Mouse (Mus musculus): ENCODE measurements around the gene Mrpl45. TPM values are rescaled to one million over a fixed set of nuclear protein-coding genes. Genes with fewer than 3 reads are reported as not detected.
"Not testable (repeated sequence)": the region's sequence is repeated elsewhere in the genome, so short reads cannot be mapped to it uniquely, and the experiment has no call there.

Gene Mrpl45
- 65.7 and 67.0 TPM in 2 replicates for polyA plus RNA-seq (2016; fragmentation: Nextera tagmentation; extraction: Ambion mirVana)

- peak within 1 kb of the TSS; percentile 69 for H3K4me3 ChIP-seq
- H3K9me3 ChIP-seq, result no peaks in the 10 kb centered on the region
- WGBS, result under 1% methylated on average over 50 of the region's 50 CpGs
- 0 out of 2 replicates have a peak, but pooled peaks cover 10% of the 10 kb centered on the region for H3K27me3 ChIP-seq (replicated peaks; ENCODE audit: low read depth, poor library complexity, severe bottlenecking)
- peak; percentile 99 for DNase-seq (ENCODE audit: low spot score)
- H3K36me3 ChIP-seq (replicated peaks), result peaks cover 32% of the 10 kb centered on the region
- peak within 1 kb of the TSS; percentile 87 for H3K27ac ChIP-seq (replicated peaks)
- peaks cover 21% of the 10 kb centered on the region for H3K4me1 ChIP-seq
Observed at GRCm38 (mm10) chr11:97315504-97316503, at the start of gene Mrpl45. Gene Mrpl45 (plus strand): TSS chr11:97315716.

DNA sequence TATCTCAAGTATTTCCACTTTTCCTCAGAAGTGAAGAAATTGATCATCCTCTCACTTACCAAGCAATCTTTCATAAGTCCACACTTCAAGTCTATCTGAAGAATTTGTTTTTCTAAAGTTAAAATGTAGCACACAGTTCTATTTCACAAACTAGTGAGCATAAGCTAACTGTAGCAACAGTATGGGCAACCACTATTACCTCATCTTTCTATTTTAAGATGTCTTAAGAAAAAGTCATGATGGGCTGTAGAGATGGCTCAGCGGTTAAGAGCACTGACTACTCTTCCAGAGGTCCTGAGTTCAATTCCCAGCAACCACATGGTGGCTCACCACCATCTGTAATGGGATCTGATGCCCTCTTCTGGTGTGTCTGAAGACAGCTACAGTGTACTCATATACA lies 49.0 kb upstream of the Mrpl45 start:
- H3K4me3 ChIP-seq; H3K27me3 ChIP-seq (replicated peaks; ENCODE audit: low read depth, poor library complexity, severe bottlenecking); H3K27ac ChIP-seq (replicated peaks); H3K4me1 ChIP-seq; DNase-seq (ENCODE audit: low spot score); H3K9me3 ChIP-seq: not testable (repeated sequence)
- H3K36me3 ChIP-seq (replicated peaks), result peaks cover 56% of the 10 kb centered on the region
- WGBS, result 99% methylated on average over 1 of the region's 1 CpGs

DNA sequence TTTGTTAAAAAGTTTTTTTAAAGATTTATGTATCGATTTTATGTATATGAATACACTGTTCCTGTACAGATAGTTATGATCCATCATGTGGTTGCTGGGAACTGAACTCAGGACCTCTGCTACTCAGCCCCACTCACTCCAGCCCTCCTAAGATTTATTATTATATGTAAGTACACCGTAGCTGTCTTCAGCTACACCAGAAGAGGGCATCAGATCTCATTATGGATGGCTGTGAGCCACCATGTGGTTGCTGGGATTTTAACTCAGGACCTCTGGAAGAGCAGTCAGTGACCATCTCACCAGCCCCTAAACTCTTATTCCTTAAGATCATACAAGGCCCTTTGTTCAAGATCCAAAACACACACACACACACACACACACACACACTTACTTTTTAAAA lies 45.5 kb upstream of the Mrpl45 start:
- H3K27ac ChIP-seq (replicated peaks); DNase-seq (ENCODE audit: low spot score); H3K4me1 ChIP-seq; H3K9me3 ChIP-seq; H3K4me3 ChIP-seq; H3K27me3 ChIP-seq (replicated peaks; ENCODE audit: low read depth, poor library complexity, severe bottlenecking): not testable (repeated sequence)
- peaks cover 39% of the 10 kb centered on the region for H3K36me3 ChIP-seq (replicated peaks)
- 85% methylated on average over 2 of the region's 2 CpGs for WGBS

GRCm38 (mm10) chr11:97272835-97273234 lies 42.7 kb upstream of the Mrpl45 start:
- Histone ChIP-seq H3K36me3 (replicated peaks) (peaks cover 19% of the 10 kb centered on the region), H3K27ac (replicated peaks) (no peak overlapping the region), H3K27me3 (replicated peaks; ENCODE audit: low read depth, poor library complexity, severe bottlenecking) (no peaks in the 10 kb centered on the region), H3K9me3 (peaks cover 4% of the 10 kb centered on the region; the same call in 1 of the 2 replicates), H3K4me3 (no peak overlapping the region), H3K4me1 (peaks cover 1% of the 10 kb centered on the region; the same call in 1 of the 2 replicates)
- WGBS, result 96% methylated on average over 4 of the region's 4 CpGs
- DNase-seq (ENCODE audit: low spot score), result no peak

DNA sequence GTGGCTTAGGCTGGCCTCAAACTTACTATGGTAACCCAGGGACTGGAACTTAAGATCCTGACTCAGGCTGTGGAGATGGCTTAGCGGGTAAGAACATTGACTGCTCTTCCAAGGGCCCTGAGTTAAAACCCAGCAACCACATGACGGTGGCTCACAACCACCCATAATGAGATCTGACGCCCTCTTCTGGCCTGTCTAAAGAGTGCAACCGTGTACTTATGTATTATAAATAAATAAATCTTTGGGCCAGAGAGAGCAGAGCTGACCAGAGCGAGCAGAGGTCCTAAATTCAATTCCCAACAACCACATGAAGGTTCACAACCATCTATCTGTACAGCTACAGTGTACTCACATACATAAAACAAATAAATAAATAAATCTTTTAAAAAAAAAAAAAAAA lies 41.9 kb upstream of the Mrpl45 start:
- Histone ChIP-seq H3K9me3 (peaks cover 4% of the 10 kb centered on the region; the same call in 1 of the 2 replicates), H3K36me3 (replicated peaks) (peaks cover 19% of the 10 kb centered on the region), H3K27ac (replicated peaks) (no peak overlapping the region), H3K4me1 (peaks cover 9% of the 10 kb centered on the region), H3K27me3 (replicated peaks; ENCODE audit: low read depth, poor library complexity, severe bottlenecking) (no peaks in the 10 kb centered on the region), H3K4me3 (no peak overlapping the region)
- WGBS, result 84% methylated on average over 5 of the region's 5 CpGs
- DNase-seq (ENCODE audit: low spot score), result no peak

DNA sequence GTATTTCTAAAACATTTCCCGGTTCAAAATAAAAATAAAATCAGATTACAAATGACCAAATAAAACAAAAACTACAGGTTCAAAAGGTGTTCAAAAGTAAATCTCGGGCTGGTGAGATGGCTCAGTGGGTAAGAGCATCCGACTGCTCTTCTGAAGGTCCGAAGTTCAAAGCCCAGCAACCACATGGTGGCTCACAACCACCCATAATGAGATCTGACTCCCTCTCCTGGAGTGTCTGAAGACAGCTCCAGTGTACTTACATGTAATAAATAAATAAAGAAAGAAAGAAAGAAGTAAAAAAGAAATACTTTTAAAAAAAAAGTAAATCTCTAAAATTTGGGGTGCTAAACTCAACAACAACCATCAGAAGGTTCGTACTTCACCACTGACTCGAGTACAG lies 40.6 kb upstream of the Mrpl45 start:
- Histone ChIP-seq H3K36me3 (replicated peaks) (peaks cover 19% of the 10 kb centered on the region), H3K4me1 (peaks cover 17% of the 10 kb centered on the region)
- WGBS, result 93% methylated on average over 6 of the region's 6 CpGs
- not testable (repeated sequence) for H3K27me3 ChIP-seq (replicated peaks; ENCODE audit: low read depth, poor library complexity, severe bottlenecking); H3K9me3 ChIP-seq; H3K4me3 ChIP-seq; DNase-seq (ENCODE audit: low spot score); H3K27ac ChIP-seq (replicated peaks)

GRCm38 (mm10) chr11:97275349-97275748 lies 40.2 kb upstream of the Mrpl45 start:
- 95% methylated on average over 2 of the region's 2 CpGs for WGBS
- H3K27ac ChIP-seq (replicated peaks), result no peak overlapping the region
- peaks cover 17% of the 10 kb centered on the region for H3K4me1 ChIP-seq
- H3K4me3 ChIP-seq, result no peak overlapping the region
- H3K36me3 ChIP-seq (replicated peaks), result peaks cover 19% of the 10 kb centered on the region
- H3K9me3 ChIP-seq, result peaks cover 4% of the 10 kb centered on the region; the same call in 1 of the 2 replicates
- DNase-seq (ENCODE audit: low spot score), result no peak
- H3K27me3 ChIP-seq (replicated peaks; ENCODE audit: low read depth, poor library complexity, severe bottlenecking), result no peaks in the 10 kb centered on the region

- Histone ChIP-seq H3K27ac (replicated peaks) (no peak overlapping the region), H3K27me3 (replicated peaks; ENCODE audit: low read depth, poor library complexity, severe bottlenecking) (no peaks in the 10 kb centered on the region), H3K4me3 (no peak overlapping the region), H3K36me3 (replicated peaks) (peaks cover 19% of the 10 kb centered on the region), H3K9me3 (peaks cover 4% of the 10 kb centered on the region; the same call in 1 of the 2 replicates), H3K4me1 (peaks cover 17% of the 10 kb centered on the region)
- no peak for DNase-seq (ENCODE audit: low spot score)
- 89% methylated on average over 1 of the region's 1 CpGs for WGBS
Observed at GRCm38 (mm10) chr11:97276019-97276418, 39.5 kb upstream of the Mrpl45 start.

DNA sequence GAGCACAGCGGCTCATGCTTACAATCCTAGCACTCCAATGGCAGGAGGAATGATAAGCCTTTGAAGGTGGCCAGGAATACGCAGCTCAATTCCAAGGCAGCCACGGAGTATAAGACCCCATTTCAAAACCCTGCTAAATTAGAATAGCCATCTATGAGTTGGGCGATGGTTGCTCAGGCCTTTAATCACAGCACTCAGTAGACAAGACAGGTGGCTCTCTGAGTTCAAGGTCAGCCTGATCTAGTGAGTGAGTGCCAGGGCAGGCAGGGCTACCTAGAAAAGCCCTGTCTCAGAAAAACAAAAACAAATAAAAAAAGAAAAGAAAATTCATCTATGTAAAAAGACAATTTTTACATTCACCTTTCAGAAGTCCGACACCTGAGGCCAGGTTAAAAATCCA lies 38.4 kb upstream of the Mrpl45 start:
- H3K9me3 ChIP-seq, result peaks cover 4% of the 10 kb centered on the region; the same call in 1 of the 2 replicates
- H3K36me3 ChIP-seq (replicated peaks), result peaks cover 19% of the 10 kb centered on the region
- H3K4me3 ChIP-seq, result no peak overlapping the region
- H3K27ac ChIP-seq (replicated peaks), result no peak overlapping the region
- no peaks in the 10 kb centered on the region for H3K27me3 ChIP-seq (replicated peaks; ENCODE audit: low read depth, poor library complexity, severe bottlenecking)
- no peak for DNase-seq (ENCODE audit: low spot score)
- 95% methylated on average over 5 of the region's 5 CpGs for WGBS
- peaks cover 17% of the 10 kb centered on the region for H3K4me1 ChIP-seq

GRCm38 (mm10) chr11:97278456-97278855 lies 37.1 kb upstream of the Mrpl45 start:
- Histone ChIP-seq H3K4me3 (peak overlapping the region; percentile 99), H3K27me3 (replicated peaks; ENCODE audit: low read depth, poor library complexity, severe bottlenecking) (no peaks in the 10 kb centered on the region), H3K27ac (replicated peaks) (no peak overlapping the region), H3K4me1 (peaks cover 17% of the 10 kb centered on the region), H3K36me3 (replicated peaks) (peaks cover 9% of the 10 kb centered on the region), H3K9me3 (peaks cover 4% of the 10 kb centered on the region; the same call in 1 of the 2 replicates)
- no peak for DNase-seq (ENCODE audit: low spot score)
- WGBS, result 85% methylated on average over 6 of the region's 6 CpGs

DNA sequence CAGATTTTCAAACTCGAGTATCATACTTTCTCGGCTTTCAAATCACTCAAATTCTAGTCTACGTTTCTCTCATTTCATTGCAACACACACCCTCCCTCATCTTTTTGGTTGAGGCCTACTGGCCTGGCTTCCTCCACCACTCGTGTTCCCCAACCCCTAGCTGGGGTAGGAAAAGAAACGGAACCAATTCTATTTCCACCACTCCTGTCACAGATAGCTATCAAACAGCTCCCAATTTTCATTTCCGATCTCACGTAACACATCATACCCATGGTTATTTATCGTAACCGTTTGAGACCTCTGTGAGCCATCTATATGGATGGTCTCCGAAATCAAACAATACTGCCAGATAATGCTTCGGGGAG lies 36.5 kb upstream of the Mrpl45 start:
- DNase-seq (ENCODE audit: low spot score), result no peak
- 36% methylated on average over 11 of the region's 11 CpGs for WGBS
- Histone ChIP-seq H3K4me1 (peaks cover 17% of the 10 kb centered on the region), H3K4me3 (peak overlapping the region; percentile 99), H3K9me3 (peaks cover 4% of the 10 kb centered on the region; the same call in 1 of the 2 replicates), H3K36me3 (replicated peaks) (peaks cover 9% of the 10 kb centered on the region), H3K27me3 (replicated peaks; ENCODE audit: low read depth, poor library complexity, severe bottlenecking) (no peaks in the 10 kb centered on the region), H3K27ac (replicated peaks) (peak overlapping the region; percentile 99)

- Histone ChIP-seq H3K36me3 (replicated peaks) (peaks cover 4% of the 10 kb centered on the region), H3K4me3 (peak overlapping the region; percentile 99), H3K9me3 (peaks cover 1% of the 10 kb centered on the region; the same call in 1 of the 2 replicates), H3K27me3 (replicated peaks; ENCODE audit: low read depth, poor library complexity, severe bottlenecking) (no peaks in the 10 kb centered on the region), H3K4me1 (peaks cover 17% of the 10 kb centered on the region), H3K27ac (replicated peaks) (peak overlapping the region; percentile 99)
- DNase-seq (ENCODE audit: low spot score), result peak; percentile 88
- 1% methylated on average over 64 of the region's 64 CpGs for WGBS
Observed at GRCm38 (mm10) chr11:97279405-97280215, 35.9 kb upstream of the Mrpl45 start.
